Mouse (Mus musculus): ENCODE measurements at regions not wholly inside any gene's neighbourhood (a gene's known extent, or its start where the extent isn't known, plus 50 kb on each side); places are given as distances from the start of the nearest gene placed in this dataset.
A peak's percentile ranks its signal among the peaks of the same experiment; 100 is the strongest.

DNA sequence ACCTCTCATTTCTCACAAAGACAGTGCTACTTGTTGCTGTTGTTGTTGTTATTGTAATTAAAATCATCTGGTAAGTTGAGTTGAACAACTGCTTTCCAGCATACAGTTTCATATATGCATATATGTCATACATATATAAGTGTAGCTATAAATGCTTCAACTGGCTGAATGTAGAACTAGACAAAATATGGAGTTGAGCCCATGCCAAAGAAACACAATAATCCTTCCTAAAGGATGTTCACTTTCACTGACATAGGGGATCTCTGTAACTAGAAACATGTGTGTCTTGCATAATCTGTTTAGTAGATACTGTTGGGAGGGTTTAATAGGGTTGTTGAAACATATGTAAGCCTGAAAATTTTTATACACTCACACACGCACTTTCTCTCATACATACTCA, 247.9 kb downstream of the Rfpl4b start:
- H3K4me3 ChIP-seq, result no peak overlapping the region
- whole genome bisulfite sequencing, result 71% methylated on average over 1 of the region's 1 CpGs
- no peaks in the 10 kb centered on the region for H3K36me3 ChIP-seq
- no peak overlapping the region for H3K27ac ChIP-seq (ENCODE audit: poor library complexity, severe bottlenecking)
- no peaks in the 10 kb centered on the region for H3K9me3 ChIP-seq (replicated peaks)
- no peak overlapping the region for H3K9ac ChIP-seq
- no peaks in the 10 kb centered on the region for H3K27me3 ChIP-seq (replicated peaks)
- no peaks in the 10 kb centered on the region for H3K4me1 ChIP-seq (replicated peaks)
- H3K4me2 ChIP-seq, result no peak overlapping the region
- no peak for ATAC-seq (ENCODE audit: insufficient number of reproducible peaks, low FRiP score)

DNA sequence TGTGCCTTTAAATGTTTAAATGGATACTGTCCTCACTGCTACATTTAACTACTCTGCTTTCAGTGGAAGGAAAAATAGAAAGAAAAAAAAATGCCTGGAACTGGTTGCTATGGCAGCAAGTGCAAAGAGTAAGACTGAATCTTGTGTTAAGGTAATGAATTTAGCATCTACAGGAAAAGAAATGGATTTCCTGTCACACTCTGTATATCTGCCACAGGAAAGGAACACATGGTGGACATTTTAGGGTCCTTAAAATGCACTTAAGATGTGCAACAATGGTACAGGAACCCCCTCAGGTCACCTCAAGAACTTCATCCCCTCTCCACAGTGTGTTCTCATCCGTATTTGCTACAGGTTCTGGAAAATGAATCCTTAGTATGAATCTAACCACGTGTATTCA, 248.4 kb downstream of the Rfpl4b start:
- 59% methylated on average over 2 of the region's 2 CpGs for WGBS

DNA sequence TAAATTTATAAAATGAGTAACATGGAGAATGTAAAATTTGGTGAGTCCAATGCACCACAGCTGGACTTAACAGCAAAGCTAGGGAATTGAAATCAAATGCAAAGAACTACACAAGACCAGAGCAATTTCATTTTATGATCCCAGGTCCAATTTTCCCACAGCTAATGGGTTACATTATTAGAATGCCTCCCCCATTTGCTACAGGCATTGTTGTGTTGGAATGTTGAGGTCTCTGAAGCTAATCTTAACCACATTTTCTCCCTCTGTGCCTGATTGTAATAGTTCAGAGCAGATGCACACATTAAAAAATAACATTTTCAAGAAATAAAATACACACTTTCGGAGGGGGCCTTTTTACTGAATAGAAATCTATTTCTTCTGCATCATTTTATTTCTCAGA, 254.3 kb downstream of the Rfpl4b start:
- ATAC-seq (ENCODE audit: insufficient number of reproducible peaks, low FRiP score), result no peak
- Histone ChIP-seq H3K36me3 (no peaks in the 10 kb centered on the region), H3K4me3 (no peak overlapping the region), H3K9me3 (replicated peaks) (no peaks in the 10 kb centered on the region), H3K9ac (no peak overlapping the region), H3K4me1 (replicated peaks) (no peaks in the 10 kb centered on the region), H3K27me3 (replicated peaks) (no peaks in the 10 kb centered on the region), H3K27ac (ENCODE audit: poor library complexity, severe bottlenecking) (no peak overlapping the region), H3K4me2 (no peak overlapping the region)
- WGBS, result 79% methylated on average over 1 of the region's 1 CpGs

More for the DNA sequence above, 248.4 kb downstream of the Rfpl4b start:
- Histone ChIP-seq H3K4me1 (replicated peaks) (no peaks in the 10 kb centered on the region), H3K9me3 (replicated peaks) (no peaks in the 10 kb centered on the region), H3K27me3 (replicated peaks) (no peaks in the 10 kb centered on the region), H3K27ac (ENCODE audit: poor library complexity, severe bottlenecking) (no peak overlapping the region), H3K9ac (no peak overlapping the region), H3K36me3 (no peaks in the 10 kb centered on the region), H3K4me3 (no peak overlapping the region), H3K4me2 (no peak overlapping the region)
- no peak for ATAC-seq (ENCODE audit: insufficient number of reproducible peaks, low FRiP score)

DNA sequence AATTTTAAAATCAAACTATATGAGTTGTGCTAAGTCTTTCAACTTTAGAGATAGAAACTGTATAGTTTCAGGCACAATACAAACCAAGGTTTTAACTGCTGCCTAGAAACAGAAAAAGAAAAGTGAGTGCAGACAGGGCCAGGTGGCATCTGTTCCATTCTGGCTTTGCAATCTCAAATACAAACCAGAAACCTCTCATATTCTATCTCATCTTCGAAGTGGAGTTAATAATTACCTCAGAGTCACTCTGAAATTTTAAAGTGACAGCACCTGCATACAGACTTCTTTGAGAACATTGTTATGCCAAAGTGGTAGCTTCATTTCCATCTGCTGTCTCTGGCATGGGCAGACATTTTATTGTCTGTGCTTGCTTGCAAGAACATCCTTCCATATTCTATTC, 255.2 kb downstream of the Rfpl4b start:
- Histone ChIP-seq H3K27me3 (replicated peaks) (no peaks in the 10 kb centered on the region), H3K4me2 (no peak overlapping the region), H3K4me1 (replicated peaks) (no peaks in the 10 kb centered on the region), H3K4me3 (no peak overlapping the region), H3K9me3 (replicated peaks) (no peaks in the 10 kb centered on the region), H3K27ac (ENCODE audit: poor library complexity, severe bottlenecking) (no peak overlapping the region), H3K9ac (no peak overlapping the region), H3K36me3 (no peaks in the 10 kb centered on the region)
- 47% methylated on average over 1 of the region's 1 CpGs for WGBS
- ATAC-seq (ENCODE audit: insufficient number of reproducible peaks, low FRiP score), result no peak

DNA sequence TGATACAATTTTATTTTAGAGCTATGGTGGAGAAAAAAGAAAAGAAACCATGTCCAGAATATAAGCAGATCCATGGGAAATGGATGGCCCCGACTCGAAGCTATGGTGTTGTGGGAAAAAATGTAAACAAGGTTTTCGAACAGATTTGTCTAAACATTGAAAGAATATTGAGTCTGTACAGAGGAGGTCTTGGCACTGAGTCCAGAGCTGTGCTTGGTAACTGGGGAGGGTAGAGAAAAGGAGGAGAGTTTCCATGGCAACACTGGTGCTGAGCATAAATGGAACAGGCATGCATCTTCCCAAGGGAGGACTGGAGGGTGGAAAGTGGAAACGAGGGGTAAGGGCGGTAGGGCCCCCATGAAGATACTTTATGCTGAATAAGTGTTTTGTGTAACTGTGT, 266.5 kb downstream of the Rfpl4b start:
- no peaks in the 10 kb centered on the region for H3K27me3 ChIP-seq (replicated peaks)
- H3K4me1 ChIP-seq (replicated peaks), result 0 out of 2 replicates have a peak, but pooled peaks cover 9% of the 10 kb centered on the region
- H3K36me3 ChIP-seq, result no peaks in the 10 kb centered on the region
- H3K9ac ChIP-seq, result no peak overlapping the region
- H3K9me3 ChIP-seq (replicated peaks), result no peaks in the 10 kb centered on the region
- no peak overlapping the region for H3K4me3 ChIP-seq
- no peak overlapping the region for H3K27ac ChIP-seq (ENCODE audit: poor library complexity, severe bottlenecking)
- no peak for ATAC-seq (ENCODE audit: insufficient number of reproducible peaks, low FRiP score)
- H3K4me2 ChIP-seq, result no peak overlapping the region
- 60% methylated on average over 5 of the region's 5 CpGs for WGBS

DNA sequence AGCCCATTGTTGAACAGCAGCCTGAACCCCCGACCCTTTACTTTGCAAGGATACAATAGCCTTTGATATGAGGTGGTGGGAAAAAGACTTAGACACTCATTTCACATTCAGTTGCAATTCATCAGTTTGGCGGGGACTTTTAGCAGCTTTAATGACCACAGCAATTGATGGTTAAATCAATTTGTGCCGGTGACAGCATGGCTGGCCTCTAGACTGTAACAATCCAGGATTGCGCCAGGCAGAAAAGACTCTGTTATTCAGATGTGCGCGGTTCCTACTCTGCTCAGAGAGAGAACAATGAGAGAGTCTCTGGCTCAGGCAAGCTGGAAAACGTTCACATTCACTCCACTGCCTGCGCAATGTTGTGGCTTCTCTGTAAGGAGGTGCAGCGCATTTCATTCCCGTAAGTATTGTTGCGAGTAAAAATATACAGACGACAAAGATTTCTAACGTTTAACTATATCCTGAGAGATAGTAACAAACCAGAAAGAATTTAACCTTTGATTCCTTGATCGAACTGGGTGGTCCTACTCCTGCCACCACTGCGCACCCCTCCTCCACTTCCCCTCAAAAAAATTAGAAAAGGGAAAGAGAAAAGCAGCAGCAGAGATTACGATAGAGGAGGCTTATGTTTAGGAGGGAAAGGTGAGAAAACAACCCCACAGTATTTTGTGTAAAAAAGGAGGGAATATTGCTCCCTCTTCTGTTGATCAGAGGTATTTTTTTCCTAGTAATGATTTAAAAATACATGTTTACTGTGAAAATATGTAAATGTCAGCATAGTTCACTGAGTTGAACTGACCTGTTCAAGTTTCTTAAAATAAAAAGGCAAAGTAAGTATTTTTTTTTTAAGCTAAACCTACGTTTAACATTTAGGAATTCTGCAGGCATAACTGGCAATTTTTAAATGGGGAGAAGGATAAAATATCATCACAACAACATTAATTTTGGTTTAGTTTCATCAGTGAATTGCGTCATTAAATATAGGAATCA, 267.6 kb downstream of the Rfpl4b start:
- H3K9ac ChIP-seq, result peak overlapping the region; percentile 55
- no peaks in the 10 kb centered on the region for H3K36me3 ChIP-seq
- H3K27me3 ChIP-seq (replicated peaks), result no peaks in the 10 kb centered on the region
- H3K4me1 ChIP-seq (replicated peaks), result 0 out of 2 replicates have a peak, but pooled peaks cover 9% of the 10 kb centered on the region
- H3K9me3 ChIP-seq (replicated peaks), result no peaks in the 10 kb centered on the region
- peak overlapping the region; percentile 68 for H3K27ac ChIP-seq (ENCODE audit: poor library complexity, severe bottlenecking)
- H3K4me3 ChIP-seq, result peak overlapping the region; percentile 39
- H3K4me2 ChIP-seq, result peak overlapping the region; percentile 60
- 21% methylated on average over 18 of the region's 18 CpGs for WGBS
- ATAC-seq (ENCODE audit: insufficient number of reproducible peaks, low FRiP score), result peak; percentile 64; the same call in 1 of the 2 replicates

DNA sequence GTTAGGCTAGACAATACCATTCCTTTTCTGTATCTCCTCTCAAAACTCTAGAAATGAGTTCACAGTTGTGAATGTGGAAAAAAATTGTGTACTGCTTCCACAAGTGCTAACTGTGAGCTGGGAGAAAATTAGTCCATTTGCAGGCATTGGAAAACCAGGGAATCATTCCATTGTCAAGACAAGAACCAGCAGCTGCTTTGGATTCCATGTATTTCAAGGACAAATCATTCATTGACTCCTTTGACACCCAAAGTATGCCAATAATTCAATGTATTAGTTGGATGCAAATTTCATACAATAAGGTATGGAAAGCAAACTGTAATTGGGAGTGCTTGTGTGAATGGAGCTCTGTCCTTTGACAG, 268.3 kb downstream of the Rfpl4b start:
- H3K4me2 ChIP-seq, result peak overlapping the region; percentile 60
- H3K4me3 ChIP-seq, result no peak overlapping the region
- 0 out of 2 replicates have a peak overlapping the region, but pooled peaks have one; percentile 68 for H3K27ac ChIP-seq (ENCODE audit: poor library complexity, severe bottlenecking)
- no peak for ATAC-seq (ENCODE audit: insufficient number of reproducible peaks, low FRiP score)
- H3K36me3 ChIP-seq, result no peaks in the 10 kb centered on the region
- no peaks in the 10 kb centered on the region for H3K27me3 ChIP-seq (replicated peaks)
- no peaks in the 10 kb centered on the region for H3K9me3 ChIP-seq (replicated peaks)
- no peak overlapping the region for H3K9ac ChIP-seq
- H3K4me1 ChIP-seq (replicated peaks), result 0 out of 2 replicates have a peak, but pooled peaks cover 9% of the 10 kb centered on the region

DNA sequence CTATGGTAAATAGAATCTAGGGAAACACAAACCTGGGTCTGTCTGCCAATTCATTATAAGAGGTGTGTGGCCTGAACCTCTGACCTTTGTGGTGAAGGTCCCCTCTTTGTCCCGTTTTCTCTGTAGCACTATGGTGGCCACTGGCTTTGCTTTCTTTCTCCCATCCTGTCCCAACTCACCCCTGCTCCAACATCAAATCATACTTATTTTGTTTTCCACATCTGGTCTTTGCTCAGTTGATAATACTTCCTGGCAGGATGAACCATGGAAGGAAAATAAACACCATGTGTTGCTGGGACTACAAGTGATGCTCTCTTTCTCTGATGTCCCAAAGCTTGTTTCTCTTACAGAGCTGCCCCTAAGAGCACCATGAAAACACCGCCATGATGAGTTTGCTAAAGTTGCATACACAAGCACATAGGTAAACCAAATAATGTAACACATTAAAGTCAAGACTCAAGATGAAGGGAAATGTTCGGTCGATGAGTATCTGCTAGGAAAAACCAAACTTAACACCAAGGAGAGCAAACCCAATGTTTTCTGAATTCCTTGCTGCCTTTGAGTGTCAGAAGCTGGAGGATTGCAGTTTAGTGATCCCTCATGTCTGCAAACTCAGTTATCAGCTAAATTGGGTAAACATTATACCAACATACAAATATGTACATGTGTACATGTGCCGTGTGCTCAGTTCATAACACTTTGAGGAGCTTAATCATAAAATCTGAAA, 269.1 kb downstream of the Rfpl4b start:
- Histone ChIP-seq H3K4me1 (replicated peaks) (0 out of 2 replicates have a peak, but pooled peaks cover 9% of the 10 kb centered on the region), H3K4me3 (no peak overlapping the region), H3K36me3 (no peaks in the 10 kb centered on the region), H3K9ac (no peak overlapping the region), H3K27me3 (replicated peaks) (no peaks in the 10 kb centered on the region), H3K4me2 (no peak overlapping the region), H3K27ac (ENCODE audit: poor library complexity, severe bottlenecking) (no peak overlapping the region), H3K9me3 (replicated peaks) (no peaks in the 10 kb centered on the region)
- WGBS, result 79% methylated on average over 5 of the region's 5 CpGs
- no peak for ATAC-seq (ENCODE audit: insufficient number of reproducible peaks, low FRiP score)

DNA sequence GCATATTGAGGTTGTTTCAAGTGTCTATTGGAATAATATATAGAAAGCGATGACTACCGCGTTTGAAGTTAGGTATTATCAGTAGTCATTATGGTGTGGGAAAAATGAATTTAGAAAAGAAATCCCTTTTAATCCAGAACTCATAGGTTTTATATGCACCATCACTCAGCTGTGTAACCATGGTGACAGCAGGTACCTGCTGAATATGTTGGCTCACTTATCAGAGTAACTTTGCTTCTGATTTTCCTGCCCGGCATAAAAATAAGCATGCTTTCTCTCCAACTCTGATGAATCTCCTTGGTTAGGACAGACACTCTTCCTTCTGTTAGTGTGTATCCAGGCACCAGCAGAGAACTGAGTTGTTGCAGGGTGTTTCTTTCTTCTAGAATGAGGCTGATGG, 281.5 kb downstream of the Rfpl4b start:
- Histone ChIP-seq H3K36me3 (no peaks in the 10 kb centered on the region), H3K9ac (no peak overlapping the region), H3K27ac (ENCODE audit: poor library complexity, severe bottlenecking) (no peak overlapping the region), H3K4me3 (no peak overlapping the region), H3K9me3 (replicated peaks) (no peaks in the 10 kb centered on the region), H3K27me3 (replicated peaks) (no peaks in the 10 kb centered on the region), H3K4me1 (replicated peaks) (peaks cover 7% of the 10 kb centered on the region), H3K4me2 (no peak overlapping the region)
- ATAC-seq (ENCODE audit: insufficient number of reproducible peaks, low FRiP score), result no peak
- 90% methylated on average over 4 of the region's 4 CpGs for WGBS

DNA sequence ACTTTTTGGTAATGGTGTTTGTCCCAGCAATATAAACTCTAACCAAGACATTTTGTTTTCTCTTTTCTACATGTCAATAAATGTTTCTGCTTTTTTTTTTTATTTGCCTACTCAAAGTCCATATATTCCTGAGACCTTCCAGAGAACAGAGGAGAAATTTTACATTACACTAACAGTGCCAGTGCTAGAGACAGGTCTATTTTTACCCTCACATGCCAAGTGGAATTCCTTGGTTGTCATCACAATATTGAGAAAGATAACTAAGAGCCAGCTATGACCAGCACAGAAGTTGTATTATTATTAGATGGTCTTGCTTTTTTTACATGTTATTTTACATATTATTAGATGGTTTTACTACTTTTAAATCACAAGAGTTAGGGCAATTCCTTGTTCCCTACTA, 282.8 kb downstream of the Rfpl4b start:
- Histone ChIP-seq H3K4me1 (replicated peaks) (peaks cover 7% of the 10 kb centered on the region), H3K27ac (ENCODE audit: poor library complexity, severe bottlenecking) (peak overlapping the region; percentile 68; the same call in 1 of the 2 replicates), H3K4me3 (no peak overlapping the region), H3K4me2 (0 out of 2 replicates have a peak overlapping the region, but pooled peaks have one; percentile 31), H3K36me3 (no peaks in the 10 kb centered on the region), H3K9me3 (replicated peaks) (no peaks in the 10 kb centered on the region), H3K9ac (no peak overlapping the region), H3K27me3 (replicated peaks) (no peaks in the 10 kb centered on the region)
- no peak for ATAC-seq (ENCODE audit: insufficient number of reproducible peaks, low FRiP score)

DNA sequence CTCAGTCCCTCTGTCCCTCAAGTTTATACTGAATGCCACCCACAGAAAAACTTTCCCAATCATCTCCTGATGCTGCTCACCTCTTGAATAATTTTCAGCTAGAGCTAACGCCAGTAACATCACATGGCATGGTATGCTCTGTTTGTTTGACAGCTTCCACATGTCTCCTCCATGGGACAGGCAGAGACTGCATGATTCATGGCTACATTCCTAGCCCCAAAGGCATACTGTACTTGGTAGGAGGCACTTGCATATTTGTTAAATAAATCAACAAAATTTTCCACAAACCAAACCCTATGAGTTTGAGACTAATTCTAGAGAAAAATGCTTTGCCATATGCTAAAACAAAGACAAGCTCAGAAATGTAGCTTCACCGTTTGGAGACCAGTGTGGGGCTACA, 304.9 kb downstream of the Rfpl4b start:
- ATAC-seq (ENCODE audit: insufficient number of reproducible peaks, low FRiP score), result no peak
- H3K4me1 ChIP-seq (replicated peaks), result no peaks in the 10 kb centered on the region
- no peak overlapping the region for H3K9ac ChIP-seq
- no peaks in the 10 kb centered on the region for H3K36me3 ChIP-seq
- no peak overlapping the region for H3K4me2 ChIP-seq
- H3K9me3 ChIP-seq (replicated peaks), result no peaks in the 10 kb centered on the region
- no peak overlapping the region for H3K27ac ChIP-seq (ENCODE audit: poor library complexity, severe bottlenecking)
- no peak overlapping the region for H3K4me3 ChIP-seq
- H3K27me3 ChIP-seq (replicated peaks), result no peaks in the 10 kb centered on the region
- 66% methylated on average over 2 of the region's 2 CpGs for WGBS

All from heart, embryonic 12.5 days (tissue).